Mouse (Mus musculus) G1E (cell line): Measurements from ENCODE around the gene Rab3c. TPM values are rescaled to one million over a fixed set of nuclear protein-coding genes. Genes with fewer than 3 reads are reported as not detected.

Experiments
- ATAC-seq: 2 replicates; pipeline ENCODE4 v1.8.0; 2016; ENCODE audit warnings: mild to moderate bottlenecking; ENCODE audit not compliant: insufficient number of reproducible peaks, poor library complexity, low FRiP score, severe bottlenecking; ENCODE audit errors: extremely low read depth
- DNase-seq: peaks from one replicate; pipeline ENCODE4 v3.0.0; 2012; ENCODE audit warnings: low spot score
- H3K27me3 ChIP-seq: 2 replicates; pipeline ENCODE4 v1.6.1; 2012; ENCODE audit warnings: mild to moderate bottlenecking, low read length, inconsistent platforms; ENCODE audit not compliant: insufficient read depth
- H3K36me3 ChIP-seq: replicated peaks from 2 replicates; pipeline ENCODE3; 2012; ENCODE audit warnings: mild to moderate bottlenecking, inconsistent platforms
- H3K4me1 ChIP-seq: 2 replicates; pipeline ENCODE4 v1.6.1; 2012; ENCODE audit warnings: low read depth, low read length, inconsistent platforms, mixed read lengths; ENCODE audit not compliant: insufficient read depth
- H3K4me3 ChIP-seq: 2 replicates; pipeline ENCODE4 v1.5.1; 2012; ENCODE audit warnings: low read depth, mild to moderate bottlenecking, inconsistent platforms, low read length, moderate library complexity, mixed read lengths
- H3K9me3 ChIP-seq: replicated peaks from 2 replicates; pipeline ENCODE4 v1.6.1; 2012; ENCODE audit warnings: inconsistent platforms
- CTCF ChIP-seq: IDR thresholded peaks from 2 replicates; pipeline ENCODE4 v1.5.1; 2012; ENCODE audit warnings: low read depth, low read length, inconsistent platforms, mixed read lengths
- GATA1 ChIP-seq: IDR thresholded peaks from 2 replicates; pipeline ENCODE4 v1.6.1; 2012; ENCODE audit warnings: borderline replicate concordance, low read length, inconsistent platforms, mixed read lengths
- GATA2 ChIP-seq: IDR thresholded peaks from 2 replicates; pipeline ENCODE4 v1.6.1; 2012; ENCODE audit warnings: low read depth, low read length, inconsistent platforms, borderline replicate concordance
- POLR2AphosphoS5 ChIP-seq: IDR thresholded peaks from 2 replicates; pipeline ENCODE4 v1.6.1; 2012; ENCODE audit warnings: low read depth, low read length, inconsistent platforms; ENCODE audit not compliant: insufficient replicate concordance
- TAL1 ChIP-seq: conservative IDR thresholded peaks from 2 replicates; pipeline ENCODE4 v1.6.1; 2012; ENCODE audit warnings: low read depth, low read length, inconsistent platforms, mixed read lengths
- polyA plus RNA-seq: library from polyadenylated mRNA; stranded (reverse); fragments of >175 nt; gene quantifications from 2 replicates; pipeline ENCODE4 v1.2.3, GENCODE M21; 2012
- total RNA-seq, 2 experiments: library from RNA; stranded (forward) in 1 of 2; stranded (reverse) in 1 of 2; fragments of 200-1000 nt in 1 of 2; fragments of >200 nt in 1 of 2; fragmentation: Nextera tagmentation in 1 of 2; gene quantifications; 2 replicates each; pipeline ENCODE4 v1.2.3; 2014 to 2017

The Rab3c gene
- total and polyA plus RNA-seq, 3 experiments, result 0.27 TPM; not detected in 2

DNA sequence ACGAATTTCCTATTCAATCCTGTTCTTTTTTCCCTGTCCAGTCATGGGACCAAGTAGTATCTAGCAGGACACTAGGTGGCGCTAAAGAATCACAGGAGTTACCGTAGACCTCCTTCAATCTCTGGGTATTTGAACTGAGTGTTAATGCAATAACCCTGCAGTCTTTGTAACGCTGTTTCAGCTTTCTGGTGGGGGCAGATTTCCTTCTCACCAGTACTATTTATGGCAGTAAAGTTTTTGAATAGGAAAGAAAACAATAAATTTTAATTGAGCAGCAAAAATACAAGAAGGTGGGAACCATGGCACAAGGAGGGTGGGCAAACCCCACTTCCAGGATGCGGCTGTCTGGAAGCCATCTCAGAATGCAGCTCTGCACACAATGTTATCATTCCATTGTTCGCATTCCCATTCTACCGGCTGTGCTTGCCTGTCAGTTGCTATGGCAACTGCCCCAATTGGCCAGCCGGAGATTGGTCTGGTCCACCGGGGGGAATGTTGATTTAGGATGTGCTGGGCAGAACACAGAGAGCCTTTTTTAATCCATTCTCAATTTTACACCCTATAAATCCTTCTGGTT is 217.9 kb downstream of the Rab3c start:
- H3K36me3 ChIP-seq, result no peaks in the 10 kb centered on the region
- ATAC-seq (no peak), DNase-seq (peak; percentile 12)
- H3K4me3 ChIP-seq, result no peak overlapping the region
- H3K27me3 ChIP-seq, result peaks cover 3% of the 10 kb centered on the region; the same call in 1 of the 2 replicates
- no peaks in the 10 kb centered on the region for H3K4me1 ChIP-seq
- H3K9me3 ChIP-seq, result no peaks in the 10 kb centered on the region
- TF ChIP-seq POLR2AphosphoS5 (no peak), GATA1 (no peak), TAL1 (no peak), GATA2 (no peak), CTCF (peak; percentile 41; the same call in 1 of the 2 replicates)

DNA sequence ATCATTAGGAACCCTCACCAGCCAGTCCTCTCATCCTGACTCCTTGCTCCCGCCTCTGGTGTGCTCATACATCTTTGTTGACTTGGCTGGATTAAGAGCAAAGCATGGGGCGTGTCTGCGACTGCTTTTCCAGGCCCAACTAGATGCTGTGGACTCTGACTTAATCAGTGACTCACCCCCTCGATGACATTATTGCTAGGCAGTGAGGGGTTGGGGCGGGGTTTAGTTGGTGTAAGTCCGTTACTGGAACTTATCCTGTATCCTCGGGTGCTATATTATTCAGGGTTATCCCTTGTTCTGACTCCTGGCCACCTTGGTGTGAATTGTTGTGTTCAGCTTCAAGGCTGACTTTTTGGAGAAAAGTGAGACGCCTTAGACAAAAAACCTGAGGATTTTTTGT is 218.5 kb downstream of the Rab3c start:
- H3K27me3 ChIP-seq, result peaks cover 3% of the 10 kb centered on the region; the same call in 1 of the 2 replicates
- no peaks in the 10 kb centered on the region for H3K36me3 ChIP-seq
- no peak overlapping the region for H3K4me3 ChIP-seq
- H3K4me1 ChIP-seq, result no peaks in the 10 kb centered on the region
- ATAC-seq (no peak), DNase-seq (no peak)
- H3K9me3 ChIP-seq, result no peaks in the 10 kb centered on the region
- TF ChIP-seq GATA2 (no peak), POLR2AphosphoS5 (no peak), TAL1 (no peak), GATA1 (no peak), CTCF (no peak)

DNA sequence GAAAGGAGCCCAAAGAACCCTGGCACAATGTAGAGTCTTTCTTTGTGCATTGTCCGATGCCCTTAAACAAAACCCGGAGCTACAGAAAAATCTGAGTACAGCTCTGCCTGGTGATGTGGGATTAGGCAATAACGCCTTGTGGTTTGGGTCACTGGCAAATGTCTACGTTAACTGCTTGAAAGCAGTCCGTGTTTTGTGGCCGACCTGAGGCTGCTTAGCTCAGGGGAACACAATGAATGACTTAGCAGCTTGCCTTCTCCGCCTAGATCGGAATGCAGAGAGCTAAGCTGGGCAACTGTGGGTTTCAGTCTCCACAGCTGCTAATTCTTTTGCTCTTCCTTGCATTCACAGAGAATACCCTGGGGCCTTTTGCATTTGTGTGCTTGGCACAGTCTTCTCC is 226.3 kb downstream of the Rab3c start:
- no peak for DNase-seq
- no peaks in the 10 kb centered on the region for H3K4me1 ChIP-seq
- no peak overlapping the region for H3K4me3 ChIP-seq
- H3K36me3 ChIP-seq, result no peaks in the 10 kb centered on the region
- no peaks in the 10 kb centered on the region for H3K9me3 ChIP-seq
- ATAC-seq, result no peak
- TF ChIP-seq POLR2AphosphoS5, result no peak
- TF ChIP-seq TAL1, result no peak
- H3K27me3 ChIP-seq, result no peaks in the 10 kb centered on the region; the same call in 1 of the 2 replicates

DNA sequence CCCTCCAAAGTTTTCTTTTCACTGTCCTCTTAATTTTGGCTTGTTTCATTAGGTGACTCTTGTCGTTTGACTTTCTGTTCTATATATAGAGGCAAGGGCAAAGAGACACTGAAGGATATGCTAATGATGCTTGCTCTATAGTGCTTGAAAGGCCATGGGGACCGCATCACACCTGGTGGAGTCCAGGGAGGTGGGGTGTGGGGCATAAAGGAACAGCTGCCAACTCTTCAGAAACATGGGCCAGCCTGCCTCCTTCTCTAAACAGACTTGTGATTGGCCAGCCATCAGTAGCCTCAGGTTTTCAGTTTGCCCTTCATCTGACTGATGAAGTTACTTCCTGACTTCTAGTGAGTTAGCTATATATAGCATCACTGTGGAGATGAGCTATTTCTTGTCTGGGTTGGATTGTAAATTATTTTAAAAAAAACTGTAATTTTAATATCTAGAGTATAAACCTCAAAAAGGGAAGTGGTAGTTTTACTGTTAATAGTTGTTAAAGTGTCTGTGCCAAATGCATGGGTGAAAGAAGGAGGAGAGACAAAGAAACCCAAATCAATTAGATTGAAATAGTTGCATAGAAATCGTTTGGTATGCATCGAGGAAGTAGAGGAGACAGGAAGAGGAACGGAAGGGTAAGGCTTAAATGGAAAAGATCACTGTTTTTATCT is 231.9 kb downstream of the Rab3c start:
- ATAC-seq (no peak), DNase-seq (no peak)
- 0 out of 2 replicates have a peak, but pooled peaks cover 2% of the 10 kb centered on the region for H3K27me3 ChIP-seq
- no peaks in the 10 kb centered on the region for H3K36me3 ChIP-seq
- TF ChIP-seq CTCF (no peak), POLR2AphosphoS5 (no peak), GATA1 (no peak), TAL1 (no peak), GATA2 (no peak)
- H3K4me1 ChIP-seq, result no peaks in the 10 kb centered on the region
- no peaks in the 10 kb centered on the region for H3K9me3 ChIP-seq
- H3K4me3 ChIP-seq, result no peak overlapping the region

DNA sequence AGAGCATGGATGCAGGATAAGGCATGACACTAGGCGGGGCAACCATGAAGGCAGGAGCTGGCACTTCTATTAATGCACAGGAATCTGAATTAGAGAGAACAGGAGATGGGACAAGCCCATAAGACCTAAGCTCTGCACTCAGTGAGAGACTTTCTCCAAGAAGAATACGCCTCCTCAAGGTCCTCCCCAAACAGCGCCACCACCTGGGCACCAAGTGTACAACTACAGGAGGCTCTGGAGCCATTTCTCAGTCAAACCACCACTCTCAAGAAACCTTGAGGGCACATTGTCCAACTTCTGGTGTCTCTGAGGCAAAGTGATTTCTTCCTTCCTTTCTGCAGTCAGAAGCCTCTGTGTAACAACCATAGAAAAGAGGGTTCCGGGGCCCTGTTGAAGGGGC is 236.4 kb downstream of the Rab3c start:
- ATAC-seq, result no peak
- H3K9me3 ChIP-seq, result no peaks in the 10 kb centered on the region
- no peaks in the 10 kb centered on the region for H3K36me3 ChIP-seq
- 0 out of 2 replicates have a peak, but pooled peaks cover 5% of the 10 kb centered on the region for H3K27me3 ChIP-seq
- TF ChIP-seq GATA2 (no peak), TAL1 (no peak), CTCF (no peak), GATA1 (no peak), POLR2AphosphoS5 (no peak)
- no peak for DNase-seq
- no peak overlapping the region for H3K4me3 ChIP-seq
- no peaks in the 10 kb centered on the region for H3K4me1 ChIP-seq

DNA sequence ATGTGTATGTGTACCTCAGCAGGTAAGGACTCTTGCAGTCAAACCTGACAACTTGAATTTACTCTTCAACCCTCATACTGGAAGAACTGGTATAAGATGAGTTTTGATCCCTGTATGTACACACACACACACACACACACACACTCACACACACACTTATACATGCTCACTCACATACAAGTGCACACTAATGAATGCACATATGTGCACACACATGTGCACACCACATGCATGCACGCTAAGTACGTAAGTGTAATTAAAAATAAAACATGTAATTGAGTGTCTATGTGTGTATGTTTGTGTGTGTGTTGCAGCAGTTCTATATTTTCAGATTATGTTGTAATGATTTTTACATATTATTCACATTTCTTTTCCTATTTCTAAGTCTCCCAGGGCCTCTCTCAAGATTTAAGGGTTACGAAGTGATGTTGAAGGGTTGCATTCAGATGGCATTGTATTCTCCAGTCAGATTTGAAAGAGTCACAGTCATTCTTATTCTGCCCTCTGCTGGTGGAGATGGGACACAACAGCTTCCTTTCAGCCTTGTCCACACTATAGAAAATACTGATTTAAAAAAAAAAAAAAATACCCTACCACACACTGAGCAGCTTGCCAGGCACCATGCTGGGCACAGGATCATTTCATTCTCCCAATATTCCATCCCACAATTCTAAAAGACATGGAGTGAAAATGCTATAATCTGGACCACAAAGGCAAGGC is 240.9 kb downstream of the Rab3c start:
- Histone ChIP-seq H3K27me3 (peaks cover 5% of the 10 kb centered on the region; the same call in 1 of the 2 replicates), H3K9me3 (no peaks in the 10 kb centered on the region)
- no peak for ATAC-seq

More for the DNA sequence above, 240.9 kb downstream of the Rab3c start:
- TF ChIP-seq CTCF (peak; percentile 51), TAL1 (no peak), GATA1 (no peak)
- H3K36me3 ChIP-seq, result no peaks in the 10 kb centered on the region
- no peak overlapping the region for H3K4me3 ChIP-seq
- H3K4me1 ChIP-seq, result no peaks in the 10 kb centered on the region
- DNase-seq, result no peak
